Mouse (Mus musculus): Measurements from ENCODE around the gene Sdha. TPM values are rescaled to one million over a fixed set of nuclear protein-coding genes. Genes with fewer than 3 reads are reported as not detected.

Sdha gene
- total RNA-seq (2014; rRNA removed; ENCODE audit: low replicate concordance) (401 and 402 TPM in 2 replicates), polyA plus RNA-seq (2015; fragmentation: Nextera tagmentation; extraction: Ambion mirVana) (912 and 960 TPM in 2 replicates)

- WGBS: under 1% methylated on average over 57 of the region's 57 CpGs
- H3K4me2 ChIP-seq (ENCODE audit: low read depth, low read length): peak within 1 kb of the TSS; percentile 83
- peak; percentile 94 for DNase-seq (ENCODE audit: low spot score)
- peak; percentile 98 for ATAC-seq (ENCODE audit: insufficient read depth, low read depth)
- peaks cover 19% of the 10 kb centered on the region; the same call in 1 of the 2 replicates for H3K36me3 ChIP-seq (replicated peaks; ENCODE audit: control insufficient read depth, insufficient read depth, low read length)
- TF ChIP-seq EP300 (IDR thresholded peaks at IDR 0.05; ENCODE audit: low read depth): no peak
- peak; percentile 17; the same call in 1 of the 2 replicates for TF ChIP-seq CTCF (IDR thresholded peaks at IDR 0.05; ENCODE audit: low read depth)
- peaks cover 13% of the 10 kb centered on the region for H3K4me1 ChIP-seq (ENCODE audit: control insufficient read depth, insufficient read depth)
- H3K9me3 ChIP-seq (replicated peaks; ENCODE audit: control insufficient read depth, low read length): no peaks in the 10 kb centered on the region
- peak within 1 kb of the TSS; percentile 89 for H3K4me3 ChIP-seq (ENCODE audit: low read depth, low read length)
- peak within 1 kb of the TSS; percentile 99 for H3K27ac ChIP-seq (ENCODE audit: low read depth)
- H3K9ac ChIP-seq (replicated peaks; ENCODE audit: low read depth, low read length): peak within 1 kb of the TSS; percentile 93
- H3K27me3 ChIP-seq (ENCODE audit: control insufficient read depth, insufficient read depth, low read length): no peaks in the 10 kb centered on the region
Observed at GRCm38 (mm10) chr13:74349566-74350434, at the start of gene Sdha, which contains the start of gene Ccdc127. Gene Sdha (minus strand): TSS chr13:74350280. Gene Ccdc127 (plus strand): TSS chr13:74350309.

GRCm38 (mm10) chr13:74399298-74399839, 49.3 kb upstream of the Sdha start, which contains the start of gene Ftl1-ps1:
Gene Ftl1-ps1 (plus strand): TSS chr13:74399694.
- TF ChIP-seq EP300 (IDR thresholded peaks at IDR 0.05; ENCODE audit: low read depth) (no peak), CTCF (IDR thresholded peaks at IDR 0.05; ENCODE audit: low read depth) (no peak)
- no peak for DNase-seq (ENCODE audit: low spot score)
- WGBS: 10% methylated on average over 11 of the region's 11 CpGs
- Histone ChIP-seq H3K9ac (replicated peaks; ENCODE audit: low read depth, low read length) (no peak within 1 kb of the TSS), H3K4me2 (ENCODE audit: low read depth, low read length) (peak within 1 kb of the TSS; percentile 44), H3K4me3 (ENCODE audit: low read depth, low read length) (no peak within 1 kb of the TSS), H3K9me3 (replicated peaks; ENCODE audit: control insufficient read depth, low read length) (no peaks in the 10 kb centered on the region), H3K27me3 (ENCODE audit: control insufficient read depth, insufficient read depth, low read length) (no peaks in the 10 kb centered on the region), H3K27ac (ENCODE audit: low read depth) (no peak within 1 kb of the TSS), H3K36me3 (replicated peaks; ENCODE audit: control insufficient read depth, insufficient read depth, low read length) (no peaks in the 10 kb centered on the region), H3K4me1 (ENCODE audit: control insufficient read depth, insufficient read depth) (no peaks in the 10 kb centered on the region)
- ATAC-seq (ENCODE audit: insufficient read depth, low read depth): no peak

GRCm38 (mm10) chr13:74391156-74391555, 41.1 kb upstream of the Sdha start:
- DNase-seq (ENCODE audit: low spot score) (no peak), ATAC-seq (ENCODE audit: insufficient read depth, low read depth) (no peak)
- 73% methylated on average over 2 of the region's 2 CpGs for WGBS
- no peaks in the 10 kb centered on the region for H3K36me3 ChIP-seq (replicated peaks; ENCODE audit: control insufficient read depth, insufficient read depth, low read length)
- no peak overlapping the region for H3K4me3 ChIP-seq (ENCODE audit: low read depth, low read length)
- no peaks in the 10 kb centered on the region for H3K27me3 ChIP-seq (ENCODE audit: control insufficient read depth, insufficient read depth, low read length)
- H3K9me3 ChIP-seq (replicated peaks; ENCODE audit: control insufficient read depth, low read length): no peaks in the 10 kb centered on the region
- no peak overlapping the region for H3K27ac ChIP-seq (ENCODE audit: low read depth)
- TF ChIP-seq EP300 (IDR thresholded peaks at IDR 0.05; ENCODE audit: low read depth) (no peak), CTCF (IDR thresholded peaks at IDR 0.05; ENCODE audit: low read depth) (no peak)
- no peak overlapping the region for H3K9ac ChIP-seq (replicated peaks; ENCODE audit: low read depth, low read length)
- no peaks in the 10 kb centered on the region for H3K4me1 ChIP-seq (ENCODE audit: control insufficient read depth, insufficient read depth)
- no peak overlapping the region for H3K4me2 ChIP-seq (ENCODE audit: low read depth, low read length)

- Histone ChIP-seq H3K36me3 (replicated peaks; ENCODE audit: control insufficient read depth, insufficient read depth, low read length) (no peaks in the 10 kb centered on the region), H3K9ac (replicated peaks; ENCODE audit: low read depth, low read length) (peak within 1 kb of the TSS; percentile 57), H3K27me3 (ENCODE audit: control insufficient read depth, insufficient read depth, low read length) (no peaks in the 10 kb centered on the region), H3K4me2 (ENCODE audit: low read depth, low read length) (peak within 1 kb of the TSS; percentile 70), H3K9me3 (replicated peaks; ENCODE audit: control insufficient read depth, low read length) (no peaks in the 10 kb centered on the region), H3K27ac (ENCODE audit: low read depth) (no peak within 1 kb of the TSS), H3K4me1 (ENCODE audit: control insufficient read depth, insufficient read depth) (no peaks in the 10 kb centered on the region), H3K4me3 (ENCODE audit: low read depth, low read length) (peak within 1 kb of the TSS; percentile 64)
- WGBS: 2% methylated on average over 14 of the region's 14 CpGs
- peak; percentile 76 for ATAC-seq (ENCODE audit: insufficient read depth, low read depth)
- TF ChIP-seq EP300 (IDR thresholded peaks at IDR 0.05; ENCODE audit: low read depth) (no peak), CTCF (IDR thresholded peaks at IDR 0.05; ENCODE audit: low read depth) (no peak)
- peak; percentile 76 for DNase-seq (ENCODE audit: low spot score)
Observed at GRCm38 (mm10) chr13:74390371-74390990, 40.4 kb upstream of the Sdha start, which contains the start of gene Zfp72. Gene Zfp72 (minus strand): TSS chr13:74390836.

- Histone ChIP-seq H3K27me3 (ENCODE audit: control insufficient read depth, insufficient read depth, low read length) (no peaks in the 10 kb centered on the region), H3K27ac (ENCODE audit: low read depth) (no peak overlapping the region), H3K9me3 (replicated peaks; ENCODE audit: control insufficient read depth, low read length) (no peaks in the 10 kb centered on the region), H3K4me3 (ENCODE audit: low read depth, low read length) (peak overlapping the region; percentile 64), H3K9ac (replicated peaks; ENCODE audit: low read depth, low read length) (no peak overlapping the region), H3K4me2 (ENCODE audit: low read depth, low read length) (peak overlapping the region; percentile 70), H3K36me3 (replicated peaks; ENCODE audit: control insufficient read depth, insufficient read depth, low read length) (no peaks in the 10 kb centered on the region), H3K4me1 (ENCODE audit: control insufficient read depth, insufficient read depth) (no peaks in the 10 kb centered on the region)
- no peak for DNase-seq (ENCODE audit: low spot score)
- TF ChIP-seq EP300 (IDR thresholded peaks at IDR 0.05; ENCODE audit: low read depth) (no peak), CTCF (IDR thresholded peaks at IDR 0.05; ENCODE audit: low read depth) (no peak)
- 57% methylated on average over 6 of the region's 6 CpGs for WGBS
- ATAC-seq (ENCODE audit: insufficient read depth, low read depth): no peak
Observed at GRCm38 (mm10) chr13:74389730-74390129, 39.6 kb upstream of the Sdha start.

Measured in heart, postnatal 0 days (tissue).